Mouse (Mus musculus) CH12.LX (cell line): Measurements from ENCODE around the gene Tmod3. TPM values are rescaled to one million over a fixed set of nuclear protein-coding genes. Genes with fewer than 3 reads are reported as not detected.

Experiments
- DNase-seq: peaks from one replicate; pipeline ENCODE4 v3.0.0-alpha.2; 2013; ENCODE audit errors: extremely low read depth
- H3K27ac ChIP-seq: 2 replicates; pipeline ENCODE4 v1.5.1; 2012; ENCODE audit warnings: low read depth, mild to moderate bottlenecking, control low read depth, moderate library complexity; ENCODE audit not compliant: insufficient read depth
- H3K27me3 ChIP-seq: replicated peaks from 2 replicates; pipeline ENCODE3; 2012; ENCODE audit warnings: inconsistent platforms
- H3K36me3 ChIP-seq, 2 experiments: replicated peaks in 1 of 2; 2 replicates each; pipeline versions ENCODE3 to v1.6.1; 2012; ENCODE audit warnings: inconsistent platforms in 1 of 2, low read length in 1 of 2, mild to moderate bottlenecking in 1 of 2, mixed read lengths in 1 of 2, moderate library complexity in 1 of 2; ENCODE audit not compliant: control insufficient read depth in 1 of 2, insufficient read depth in 1 of 2
- H3K4me1 ChIP-seq, 2 experiments: 2 replicates each; pipeline ENCODE4 v1.6.1; 2012; ENCODE audit warnings: inconsistent platforms in 1 of 2, moderate library complexity in 1 of 2; ENCODE audit not compliant: insufficient read depth in 2 of 2, control insufficient read depth in 1 of 2
- H3K4me2 ChIP-seq: 2 replicates; pipeline ENCODE4 v1.6.1; 2012; ENCODE audit warnings: low read depth, mild to moderate bottlenecking, control low read depth; ENCODE audit not compliant: poor library complexity, insufficient read depth, severe bottlenecking
- H3K4me3 ChIP-seq, 3 experiments: fragments of 150-350 bp in 1 of 3; sonication (generic) in 1 of 3; replicated peaks in 1 of 3; 2 replicates each; pipeline versions ENCODE3 to v1.5.1; 2011 to 2012; ENCODE audit warnings: low read depth in 2 of 3, low read length in 2 of 3, mild to moderate bottlenecking in 2 of 3, moderate library complexity in 2 of 3, control low read depth in 1 of 3, improper control_type of control experiment in 1 of 3, inconsistent platforms in 1 of 3, mixed read lengths in 1 of 3; ENCODE audit not compliant: poor library complexity in 1 of 3
- H3K79me2 ChIP-seq: replicated peaks from 2 replicates; pipeline ENCODE4 v1.6.1; 2012; ENCODE audit warnings: mild to moderate bottlenecking, moderate library complexity; ENCODE audit not compliant: control insufficient read depth, poor library complexity, insufficient read depth, severe bottlenecking; ENCODE audit errors: extremely low read depth
- H3K9ac ChIP-seq: 2 replicates; pipeline ENCODE4 v1.6.1; 2012; ENCODE audit warnings: low read depth, mild to moderate bottlenecking, control low read depth, moderate library complexity; ENCODE audit not compliant: insufficient read depth
- H3K9me3 ChIP-seq: replicated peaks from 2 replicates; pipeline ENCODE3; 2012; ENCODE audit warnings: low read length, inconsistent platforms, mixed read lengths
- CHD1 ChIP-seq: IDR thresholded peaks from 2 replicates; pipeline ENCODE4 v1.6.1; 2012; ENCODE audit warnings: low read depth, low read length, improper control_type of control experiment, inconsistent platforms
- CTCF ChIP-seq, 2 experiments: IDR thresholded peaks in 1 of 2; conservative IDR thresholded peaks in 1 of 2; 2 replicates each; pipeline ENCODE4 v1.5.1; 2011 to 2012; ENCODE audit warnings: low read depth in 2 of 2, low read length in 2 of 2, improper control_type of control experiment in 1 of 2, inconsistent platforms in 1 of 2, mild to moderate bottlenecking in 1 of 2, moderate library complexity in 1 of 2
- JUN ChIP-seq: IDR thresholded peaks from 2 replicates; pipeline ENCODE4 v1.6.1; 2011; ENCODE audit warnings: low read depth, mild to moderate bottlenecking, low read length, improper control_type of control experiment, moderate library complexity; ENCODE audit not compliant: insufficient read depth
- MXI1 ChIP-seq: IDR thresholded peaks from 2 replicates; pipeline ENCODE4 v1.6.1; 2011; ENCODE audit warnings: mild to moderate bottlenecking, low read depth, low read length, improper control_type of control experiment
- POLR2A ChIP-seq: IDR thresholded peaks from 2 replicates; pipeline ENCODE4 v1.6.1; 2011; ENCODE audit warnings: low read depth, mild to moderate bottlenecking, improper control_type of control experiment, low read length
- POLR2AphosphoS2 ChIP-seq: IDR thresholded peaks from 2 replicates; pipeline ENCODE4 v1.6.1; 2011; ENCODE audit warnings: low read depth, low read length, improper control_type of control experiment
- TCF12 ChIP-seq: IDR thresholded peaks from 2 replicates; pipeline ENCODE4 v1.6.1; 2014; ENCODE audit warnings: low read depth, mild to moderate bottlenecking, inconsistent platforms, low read length, improper control_type of control experiment
- UBTF ChIP-seq: IDR thresholded peaks from 2 replicates; pipeline ENCODE4 v1.6.1; 2012; ENCODE audit warnings: low read depth, mild to moderate bottlenecking, inconsistent platforms, low read length, improper control_type of control experiment, moderate library complexity
- USF1 ChIP-seq: IDR thresholded peaks from 2 replicates; pipeline ENCODE4 v1.6.1; 2014; ENCODE audit warnings: low read depth, mild to moderate bottlenecking, inconsistent platforms, low read length, improper control_type of control experiment
- ZNF384 ChIP-seq: IDR thresholded peaks from 2 replicates; pipeline ENCODE4 v1.6.1; 2012; ENCODE audit warnings: low read depth, low read length, improper control_type of control experiment, inconsistent platforms
- dilution Hi-C: fragments of 300-500 bp; cut with MboI; formaldehyde crosslinking; loops from 2 replicates; pipeline ENCODE4 v1.14.3; 2020; ENCODE audit warnings: low sequenced_read_pairs; ENCODE audit not compliant: extremely low pct_unique_long_range_greater_than_20kb, extremely low pct_ligation_motif_present
- in situ Hi-C: fragments of 300-500 bp; cut with MboI; formaldehyde crosslinking; loops from 3 replicates; pipeline ENCODE4 v1.14.3; 2019; ENCODE audit warnings: low sequenced_read_pairs, low pct_ligation_motif_present, low pct_unique_long_range_greater_than_20kb, mixed read lengths
- polyA plus RNA-seq: library from polyadenylated mRNA; unstranded; fragments of >175 nt; gene quantifications from 2 replicates; pipeline ENCODE4 v1.2.1, GENCODE M21; 2012; ENCODE audit warnings: low read depth; ENCODE audit not compliant: insufficient read length
- total RNA-seq, 2 experiments: library from RNA; depleted of rRNA; stranded (reverse); fragments of 300-350 nt in 1 of 2; fragments of >200 nt in 1 of 2; gene quantifications; 2 replicates each; pipeline ENCODE4 v1.2.3; 2012 to 2014

Tmod3 gene
- total and polyA plus RNA-seq, 3 experiments = 40.5 to 71.0 (median 52.0) TPM

DNA sequence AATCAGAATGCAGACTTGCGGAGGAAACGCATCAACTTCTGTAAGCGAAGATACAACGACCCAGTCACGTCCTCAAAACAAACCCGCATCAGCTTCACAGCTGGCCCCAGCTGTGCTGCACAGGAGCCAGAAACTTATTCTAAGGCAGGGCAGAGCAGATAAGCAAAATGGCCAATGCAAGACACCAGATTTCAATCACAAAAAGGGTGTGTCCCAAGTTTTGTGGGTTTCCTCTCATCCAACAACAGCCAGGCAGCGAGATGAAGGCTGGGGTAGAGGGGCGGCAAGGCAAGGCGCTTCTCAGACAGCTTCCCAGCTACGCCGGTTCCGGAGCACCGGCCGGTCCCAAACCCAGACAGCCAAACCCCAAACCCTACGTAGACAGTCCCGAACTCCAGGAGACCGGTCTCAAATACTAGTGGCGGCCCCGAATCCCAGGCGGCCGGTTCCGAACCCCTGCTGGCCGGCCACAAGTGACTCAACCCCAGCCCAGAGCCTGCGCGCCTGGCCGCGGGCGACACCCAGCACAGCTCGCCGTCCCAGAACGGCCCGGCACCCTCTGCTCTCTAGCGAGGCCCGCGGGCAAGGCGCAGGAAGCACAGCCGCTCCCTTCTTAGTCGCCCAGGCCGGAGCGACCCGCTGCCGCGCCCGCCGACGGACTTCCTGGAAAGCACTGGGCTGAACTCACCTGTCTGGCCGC, 495 bp downstream of the Tmod3 start:
- no peak for TF ChIP-seq POLR2AphosphoS2
- peak; percentile 92 for TF ChIP-seq UBTF
- Histone ChIP-seq H3K36me3 (peaks cover 0 to 13% of the 10 kb centered on the region in 2 experiments), H3K27me3 (no peaks in the 10 kb centered on the region), H3K4me1 (peaks cover 13 to 58% of the 10 kb centered on the region in 2 experiments), H3K4me3 (peak overlapping the region; percentile 85 to 94 (median 88)), H3K79me2 (peaks cover 23% of the 10 kb centered on the region), H3K4me2 (peak overlapping the region; percentile 67), H3K9ac (peak overlapping the region; percentile 84), H3K27ac (peak overlapping the region; percentile 65), H3K9me3 (no peaks in the 10 kb centered on the region)
- no peak for DNase-seq
- dilution Hi-C loops (no loop called here), in situ Hi-C loops (no loop called here)

- no peak overlapping the region for H3K27ac ChIP-seq
- no peaks in the 10 kb centered on the region for H3K27me3 ChIP-seq
- H3K4me3 ChIP-seq = peak overlapping the region; percentile 85 to 94 (median 88)
- peaks cover 17 to 64% of the 10 kb centered on the region in 2 experiments for H3K4me1 ChIP-seq
- H3K4me2 ChIP-seq = peak overlapping the region; percentile 67
- no peak for DNase-seq
- peak overlapping the region; percentile 84 for H3K9ac ChIP-seq
- no peaks in the 10 kb centered on the region for H3K9me3 ChIP-seq
- peaks cover 29% of the 10 kb centered on the region for H3K79me2 ChIP-seq
- peaks cover 0 to 15% of the 10 kb centered on the region in 2 experiments for H3K36me3 ChIP-seq
- in situ Hi-C loops = no loop called here
- dilution Hi-C loops = no loop called here
- TF ChIP-seq ZNF384 (peak; percentile 88), MXI1 (no peak)
- TF ChIP-seq, all 38 proteins: peak for 1
Observed at GRCm38 (mm10) chr9:75558360-75558759, 1.1 kb downstream of the Tmod3 start.

DNA sequence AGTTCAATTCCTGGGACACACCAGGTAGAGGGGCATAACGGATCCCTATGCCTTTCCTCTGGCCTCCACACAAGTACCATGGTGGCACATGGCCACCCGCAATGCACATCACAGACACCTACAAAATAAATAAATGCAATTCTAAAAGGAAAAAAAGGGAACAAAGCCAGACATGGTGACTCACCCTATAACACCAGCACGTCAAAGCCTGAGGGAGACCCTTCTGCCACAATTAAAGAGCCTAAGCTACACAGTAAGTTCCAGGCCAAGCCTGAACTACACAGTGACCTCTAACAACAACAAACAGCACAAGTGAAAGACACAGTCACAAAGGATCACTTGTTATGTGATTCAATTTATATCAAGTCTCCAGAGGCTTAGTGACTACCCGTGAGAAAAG, 5.7 kb downstream of the Tmod3 start:
- Histone ChIP-seq H3K27me3 (no peaks in the 10 kb centered on the region), H3K4me1 (peaks cover 15 to 61% of the 10 kb centered on the region in 2 experiments), H3K9ac (no peak overlapping the region), H3K36me3 (peaks cover 0 to 24% of the 10 kb centered on the region in 2 experiments), H3K4me3 (no peak overlapping the region), H3K79me2 (peaks cover 49% of the 10 kb centered on the region), H3K27ac (no peak overlapping the region), H3K4me2 (no peak overlapping the region), H3K9me3 (peaks cover 4% of the 10 kb centered on the region)
- dilution Hi-C loops (no loop called here), in situ Hi-C loops (no loop called here)
- no peak for DNase-seq
- no peak for TF ChIP-seq USF1
- TF ChIP-seq TCF12 = no peak
- TF ChIP-seq JUN = no peak
- no peak for TF ChIP-seq POLR2A
- TF ChIP-seq CHD1 = no peak
- no peak for TF ChIP-seq CTCF (conservative IDR thresholded peaks at IDR 0.05 in 1 of 2, IDR thresholded peaks at IDR 0.05 in 1 of 2; ENCODE audit: low read depth in 2 of 2, low read length in 2 of 2)
